Mouse (Mus musculus): Measurements from ENCODE around the gene Ntpcr. TPM values are rescaled to one million over a fixed set of nuclear protein-coding genes. Genes with fewer than 3 reads are reported as not detected.

The Ntpcr gene
- total RNA-seq, 2 experiments from 2014 or later = 17.4 to 19.3 TPM

GRCm38 (mm10) chr8:125725037-125725820, 4.5 kb upstream of the Ntpcr start:
- no peak for DNase-seq
- intact Hi-C loops (cut with DNase I) = no loop called here

GRCm38 (mm10) chr8:125726143-125726542, 3.6 kb upstream of the Ntpcr start:
- intact Hi-C loops (cut with DNase I) = no loop called here
- no peak for DNase-seq

GRCm38 (mm10) chr8:125726986-125727385, 2.8 kb upstream of the Ntpcr start:
- no peak for DNase-seq
- intact Hi-C loops (cut with DNase I) = no loop called here

GRCm38 (mm10) chr8:125727797-125728196, 2.0 kb upstream of the Ntpcr start:
- DNase-seq = no peak
- intact Hi-C loops (cut with DNase I) = no loop called here

- intact Hi-C loops (cut with DNase I) = loop anchor here (10.0 kb wide), 1 partner anchor 159 kb away; no protein-coding TSS in a partner anchor
- peak; percentile 94 for DNase-seq
These were observed 4.5 kb downstream of the Ntpcr start for GRCm38 (mm10) chr8:125733964-125734956.

GRCm38 (mm10) chr8:125738956-125739355, 9.2 kb downstream of the Ntpcr start:
- intact Hi-C loops (cut with DNase I) = loop anchor here (10.0 kb wide), 1 partner anchor 164 kb away; no protein-coding TSS in a partner anchor
- DNase-seq = no peak

- intact Hi-C loops (cut with DNase I) = no loop called here
- no peak for DNase-seq
These were observed 10.9 kb downstream of the Ntpcr start for GRCm38 (mm10) chr8:125740655-125741054.

- intact Hi-C loops (cut with DNase I) = no loop called here
- no peak for DNase-seq
These were observed 11.6 kb downstream of the Ntpcr start for GRCm38 (mm10) chr8:125741377-125741776.

GRCm38 (mm10) chr8:125741855-125742254, 12.1 kb downstream of the Ntpcr start:
- intact Hi-C loops (cut with DNase I) = no loop called here
- no peak for DNase-seq

- intact Hi-C loops (cut with DNase I) = no loop called here
- DNase-seq = no peak
These were observed 12.6 kb downstream of the Ntpcr start for GRCm38 (mm10) chr8:125742406-125742805.

GRCm38 (mm10) chr8:125744914-125745576, 15.3 kb downstream of the Ntpcr start:
- intact Hi-C loops (cut with DNase I) = no loop called here
- DNase-seq = no peak

- DNase-seq = no peak
- intact Hi-C loops (cut with DNase I) = no loop called here
These were observed 17.6 kb downstream of the Ntpcr start for GRCm38 (mm10) chr8:125747390-125747789.

GRCm38 (mm10) chr8:125750846-125751245, 21.1 kb downstream of the Ntpcr start:
- intact Hi-C loops (cut with DNase I) = no loop called here
- no peak for DNase-seq

- peak; percentile 49 for DNase-seq
- intact Hi-C loops (cut with DNase I) = no loop called here
These were observed 26.1 kb downstream of the Ntpcr start for GRCm38 (mm10) chr8:125755896-125756295.

GRCm38 (mm10) chr8:125756391-125757105, 26.8 kb downstream of the Ntpcr start:
- intact Hi-C loops (cut with DNase I) = no loop called here
- DNase-seq = peak; percentile 93

GRCm38 (mm10) chr8:125757106-125757496, 27.3 kb downstream of the Ntpcr start:
- DNase-seq = peak; percentile 48
- intact Hi-C loops (cut with DNase I) = no loop called here

GRCm38 (mm10) chr8:125759022-125759421, 29.3 kb downstream of the Ntpcr start:
- intact Hi-C loops (cut with DNase I) = no loop called here
- DNase-seq = no peak

- DNase-seq = no peak
- intact Hi-C loops (cut with DNase I) = no loop called here
These were observed 33.5 kb downstream of the Ntpcr start for GRCm38 (mm10) chr8:125763066-125763786.

- intact Hi-C loops (cut with DNase I) = no loop called here
- DNase-seq = no peak
These were observed 38.3 kb downstream of the Ntpcr start for GRCm38 (mm10) chr8:125768079-125768478.

- DNase-seq = no peak
- intact Hi-C loops (cut with DNase I) = no loop called here
These were observed 42.5 kb downstream of the Ntpcr start for GRCm38 (mm10) chr8:125772300-125772699.
